Mouse (Mus musculus) MN1 (cell line): Measurements from ENCODE around the gene Lrig3.
A peak's percentile ranks its signal among the peaks of the same experiment; 100 is the strongest.

Source experiments
- DNase-seq: peaks from one replicate; pipeline ENCODE4 v3.0.0-alpha.2; 2016; ENCODE audit warnings: low spot score

The Lrig3 gene

DNA sequence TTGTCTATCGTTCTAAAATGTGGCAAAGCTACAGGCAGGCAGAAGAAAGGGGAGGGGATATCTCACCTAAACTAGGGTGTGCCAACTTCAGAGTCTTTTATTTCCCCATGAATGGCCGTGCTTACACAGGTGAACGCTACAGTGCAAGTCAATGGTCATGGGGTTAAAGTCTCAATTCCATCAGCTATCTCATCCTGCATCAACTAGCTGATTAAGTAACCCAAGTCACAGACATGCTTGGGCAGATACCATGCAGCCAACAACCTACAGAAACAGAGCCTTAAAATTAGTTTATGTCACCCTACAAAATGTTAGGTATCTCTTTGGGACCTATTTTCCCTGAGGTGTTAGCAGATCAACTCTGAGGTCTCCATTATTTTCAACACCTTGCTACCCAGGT lies 1.3 kb upstream of the Lrig3 start:
- DNase-seq = no peak

DNA sequence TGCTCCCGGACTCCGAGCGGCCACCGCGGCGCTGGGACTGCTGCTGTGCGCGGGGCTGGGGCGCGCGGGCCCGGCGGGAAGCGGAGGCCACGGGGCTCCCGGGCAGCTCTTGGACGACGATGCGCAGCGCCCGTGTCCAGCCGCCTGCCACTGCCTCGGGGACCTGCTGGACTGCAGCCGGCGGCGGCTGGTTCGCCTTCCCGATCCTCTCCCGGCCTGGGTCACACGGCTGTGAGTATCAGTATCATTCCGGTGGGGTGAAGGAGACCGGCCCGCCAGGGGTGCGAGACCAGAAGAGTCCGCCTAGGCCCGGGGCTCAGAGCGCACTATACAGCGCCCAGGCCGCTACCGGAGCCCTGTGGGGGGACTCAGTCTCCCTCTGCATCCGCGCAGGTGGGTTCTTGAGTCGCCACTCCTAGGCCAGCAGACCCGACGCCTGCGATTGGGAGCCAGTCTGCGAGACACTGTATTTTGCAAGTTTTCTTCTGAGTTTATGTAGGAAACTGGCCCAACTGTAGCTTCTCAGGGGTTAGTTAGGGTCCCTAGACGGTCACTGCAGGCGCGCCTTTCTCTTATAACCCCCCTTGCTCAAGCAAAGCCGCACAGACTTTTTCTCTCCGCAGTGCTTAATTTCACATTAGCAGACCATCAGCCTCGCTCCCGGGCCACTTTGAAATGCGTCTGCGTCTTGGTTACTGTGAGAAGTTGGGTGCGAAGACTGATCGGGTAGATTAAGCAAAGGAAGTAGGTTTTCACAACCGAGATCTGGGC lies 698 bp downstream of the Lrig3 start:
- DNase-seq = no peak

DNA sequence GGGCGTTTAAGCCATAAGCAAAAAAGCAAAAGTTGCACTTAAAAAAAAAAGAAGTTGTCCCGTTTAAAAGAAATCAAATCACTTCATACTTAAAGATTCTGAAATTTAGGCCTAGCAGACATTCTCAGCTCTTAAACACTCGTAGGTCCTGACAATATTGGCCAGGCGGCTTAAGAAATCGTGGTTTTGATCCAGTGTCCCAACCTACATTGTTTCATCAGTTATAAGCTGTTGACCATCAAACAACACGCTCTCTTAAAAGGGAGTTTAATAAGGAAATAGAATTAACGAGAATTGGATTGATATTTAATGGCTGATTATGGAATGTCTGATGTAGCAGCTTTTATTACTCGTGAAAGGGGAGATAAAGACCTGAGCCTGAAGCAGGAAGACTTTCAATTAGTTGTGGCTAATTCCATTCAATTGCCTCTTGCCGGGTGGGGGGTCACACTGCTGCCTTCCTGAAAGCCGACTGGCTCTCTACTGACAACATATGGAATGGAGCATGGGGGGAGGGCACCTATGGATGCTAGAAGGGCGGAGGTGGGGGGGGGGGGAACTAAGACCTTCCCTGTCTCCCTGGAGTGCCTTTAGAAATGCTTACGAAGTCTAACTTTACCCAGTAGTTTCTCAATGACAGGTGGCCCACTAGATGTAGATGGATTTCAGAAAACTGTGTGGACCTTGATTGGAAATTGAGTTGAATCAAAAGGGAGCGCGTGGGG lies 1.6 kb downstream of the Lrig3 start:
- DNase-seq = no peak

DNA sequence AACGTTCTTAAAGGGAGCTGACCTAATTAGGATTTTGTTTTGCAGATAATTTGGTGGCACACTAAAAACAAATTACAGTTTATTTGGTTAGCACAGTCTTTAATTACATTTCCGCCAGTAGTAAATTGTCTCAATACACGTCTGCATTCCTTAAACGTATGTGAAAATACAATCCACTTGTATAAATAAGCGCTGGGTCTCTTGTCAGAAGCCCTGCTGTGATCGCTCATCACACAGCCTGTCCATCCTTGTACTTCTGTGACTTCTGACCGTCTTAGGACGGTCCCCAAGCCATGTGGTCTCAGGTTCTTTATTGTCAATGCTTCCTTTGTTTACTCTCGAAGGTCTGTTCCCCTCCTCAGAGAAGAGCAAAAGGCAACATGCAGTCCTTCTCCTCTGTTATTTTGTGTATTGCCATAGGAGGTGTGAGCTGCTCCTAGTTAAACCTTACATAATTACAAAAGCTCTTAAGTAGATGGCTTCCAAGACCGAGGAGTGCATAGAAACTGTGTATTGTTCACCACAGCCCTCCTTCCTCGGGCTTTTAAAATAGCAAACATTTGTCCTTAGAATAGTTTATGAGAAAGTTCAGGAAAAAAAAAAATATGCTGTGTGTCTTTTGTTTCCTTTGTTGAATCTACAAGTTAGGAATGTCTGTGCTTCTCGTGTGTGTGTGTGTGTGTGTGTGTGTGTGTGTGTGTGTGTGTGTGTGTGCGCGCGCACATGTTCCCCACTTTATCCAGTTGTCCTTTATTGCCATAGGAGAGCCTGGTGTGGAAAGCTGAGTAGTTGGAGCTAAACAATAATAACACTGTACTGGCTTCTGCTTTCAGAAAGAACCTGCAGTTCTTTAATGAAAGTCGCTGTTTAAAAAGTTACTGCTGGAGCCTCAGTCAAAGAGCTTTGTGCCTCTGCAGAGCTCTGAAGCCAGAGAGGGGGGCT lies 2.5 kb downstream of the Lrig3 start:
- DNase-seq = no peak

DNA sequence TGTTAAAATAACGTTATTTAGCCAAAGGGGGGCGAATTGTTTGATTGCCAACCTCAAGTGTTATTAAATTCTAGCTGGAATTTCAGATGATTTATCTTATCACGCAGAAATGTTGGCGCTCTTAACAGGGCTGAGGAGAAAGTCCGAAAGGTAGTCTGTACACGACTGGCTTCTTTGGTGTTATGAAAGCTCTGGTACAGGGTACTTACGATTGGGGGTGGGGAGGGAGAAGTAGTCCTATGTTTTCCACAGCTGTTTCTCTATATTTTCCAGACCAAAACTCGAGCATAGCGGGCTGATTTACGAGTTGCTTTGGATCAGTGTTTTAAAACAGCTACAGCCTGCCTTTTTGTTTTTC lies 3.1 kb downstream of the Lrig3 start:
- DNase-seq = no peak

DNA sequence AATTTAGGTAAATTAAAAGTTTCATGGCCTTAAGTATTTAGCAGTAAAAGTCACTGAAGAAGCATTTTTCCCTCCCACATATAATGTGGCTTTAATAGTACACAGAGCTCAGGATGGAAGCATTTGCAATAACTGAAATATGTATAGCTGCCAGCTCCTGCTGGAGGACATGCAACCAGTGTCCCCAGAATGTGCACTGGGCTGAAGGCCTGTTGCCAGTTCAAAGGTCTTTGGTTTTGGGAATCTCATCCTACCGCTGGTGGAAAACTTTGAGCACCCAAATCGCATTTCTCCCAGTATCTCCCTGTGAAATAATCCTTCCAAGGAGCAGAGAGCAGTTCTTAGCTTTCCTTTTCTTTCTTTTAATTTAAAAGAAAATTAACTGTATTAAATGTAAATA lies 4.1 kb downstream of the Lrig3 start:
- no peak for DNase-seq

DNA sequence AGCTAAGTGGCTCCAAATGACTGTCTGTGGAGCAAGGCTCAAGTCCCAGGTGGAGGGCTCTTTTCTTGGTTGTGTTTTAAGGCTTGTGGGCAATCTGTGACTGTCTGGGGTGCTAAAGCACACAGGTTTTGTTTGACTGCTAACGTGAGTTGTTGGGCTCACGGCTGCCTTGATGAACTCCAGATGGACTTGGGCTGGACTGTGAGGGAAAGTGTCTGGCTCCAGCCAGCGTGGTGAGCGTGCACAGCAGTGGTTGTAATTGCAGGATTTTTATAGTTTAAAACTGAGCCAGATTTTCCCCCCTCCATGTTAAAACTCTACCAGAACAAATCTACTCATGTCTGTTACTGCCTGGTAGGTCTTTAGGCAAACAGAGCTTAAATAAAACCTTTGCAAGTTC lies 4.5 kb downstream of the Lrig3 start:
- no peak for DNase-seq

DNA sequence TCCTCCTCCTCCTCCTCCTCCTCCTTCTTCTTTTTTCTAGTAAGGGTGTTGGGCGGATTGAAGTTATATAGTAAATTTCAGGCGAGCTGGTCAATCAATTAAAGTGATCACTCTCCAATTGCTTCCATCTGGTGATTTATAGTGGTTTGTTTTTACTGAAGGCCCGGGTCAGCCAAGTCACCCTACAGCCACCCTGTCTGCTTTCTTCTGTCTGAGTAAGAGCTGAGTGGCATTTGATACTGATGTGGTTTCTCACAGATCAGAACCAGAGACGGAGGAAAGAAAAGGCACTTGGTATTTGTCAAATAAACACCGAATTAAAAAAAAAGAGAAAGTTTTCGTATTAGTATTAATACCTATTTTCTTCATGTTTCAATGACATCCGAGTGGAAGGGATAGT lies 7.8 kb downstream of the Lrig3 start:
- no peak for DNase-seq

DNA sequence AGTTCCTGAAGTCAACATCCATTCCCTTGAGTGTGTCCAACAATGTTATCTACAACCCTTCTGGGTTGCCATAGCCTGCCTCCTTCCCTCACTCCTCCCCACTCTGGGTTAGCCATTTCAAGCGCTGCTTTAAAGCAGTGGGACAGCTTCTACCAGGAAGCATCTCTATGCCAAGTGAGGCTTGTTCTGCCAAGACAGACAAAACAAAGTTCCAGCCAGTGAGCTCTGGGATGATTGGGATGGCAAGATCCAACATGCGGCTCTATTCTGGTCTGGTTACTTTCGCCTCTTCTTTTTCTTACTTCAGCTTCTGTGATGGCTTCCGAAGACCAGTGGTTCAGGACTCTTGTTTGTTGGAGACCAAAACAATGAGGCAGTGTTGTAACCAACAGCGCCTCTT lies 16.0 kb downstream of the Lrig3 start:
- no peak for DNase-seq

DNA sequence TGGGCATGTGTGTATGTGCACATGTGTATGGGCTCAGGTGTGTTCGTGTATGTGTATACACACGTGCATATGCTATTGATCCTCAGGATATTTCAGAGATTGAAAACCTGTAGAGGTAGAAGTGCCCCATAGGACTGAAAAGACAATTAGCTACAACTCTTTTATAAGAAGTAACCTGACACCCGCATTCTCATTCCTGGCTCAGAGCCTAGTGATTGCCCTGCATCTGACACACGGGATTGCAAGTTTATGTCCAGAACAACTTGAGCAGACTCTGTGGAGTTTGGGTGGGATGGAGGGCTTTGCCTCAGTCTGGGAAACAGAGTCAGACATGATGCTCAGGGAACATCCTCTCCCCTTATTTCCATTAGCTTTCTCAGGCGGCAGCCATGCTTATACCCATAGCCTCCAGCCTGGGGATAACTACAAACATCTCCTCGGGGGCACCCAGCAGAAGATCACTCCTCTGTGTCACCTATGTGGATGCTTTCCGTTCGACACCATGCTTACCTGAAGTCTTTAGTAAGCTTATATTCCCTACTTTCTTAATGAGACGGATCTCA lies 18.6 kb downstream of the Lrig3 start:
- DNase-seq = no peak

DNA sequence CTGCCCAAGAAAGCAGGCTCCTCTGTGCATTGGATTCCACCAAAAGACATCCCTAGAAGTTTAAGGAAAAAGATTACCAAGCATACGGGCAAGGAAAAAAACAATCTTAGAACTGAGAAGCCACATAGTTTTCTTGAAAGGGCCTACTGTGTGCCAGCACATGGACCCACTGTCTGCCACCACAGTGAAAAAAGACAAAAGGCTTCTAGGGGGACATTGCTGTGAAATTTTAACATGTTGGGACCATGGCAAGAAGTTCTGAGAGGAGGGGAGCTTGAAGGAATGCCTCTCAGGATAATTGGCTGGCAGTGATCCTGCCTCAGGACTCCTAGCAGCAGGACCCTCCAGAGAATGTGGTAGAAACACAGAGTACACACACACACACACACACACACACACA lies 19.8 kb downstream of the Lrig3 start:
- DNase-seq = no peak

DNA sequence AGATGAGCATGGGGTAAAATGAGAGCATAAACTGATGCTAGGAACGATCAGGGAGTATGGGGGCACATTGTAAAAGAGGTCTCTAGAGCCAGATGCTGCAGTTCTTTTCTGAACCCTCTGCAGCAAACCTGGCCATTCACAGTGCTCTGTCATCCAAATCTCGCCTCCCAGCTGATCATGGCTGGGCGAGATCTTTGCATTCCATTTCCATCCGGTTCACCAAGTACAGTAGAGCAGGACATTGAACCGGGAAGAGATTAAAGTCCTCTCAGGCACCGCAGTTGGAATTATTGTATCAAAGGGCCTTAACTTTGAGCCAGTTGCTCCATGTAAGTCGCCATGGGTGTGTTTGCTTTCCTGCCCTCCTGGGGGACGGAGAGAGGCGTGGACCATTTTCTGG lies 20.5 kb downstream of the Lrig3 start:
- no peak for DNase-seq

DNA sequence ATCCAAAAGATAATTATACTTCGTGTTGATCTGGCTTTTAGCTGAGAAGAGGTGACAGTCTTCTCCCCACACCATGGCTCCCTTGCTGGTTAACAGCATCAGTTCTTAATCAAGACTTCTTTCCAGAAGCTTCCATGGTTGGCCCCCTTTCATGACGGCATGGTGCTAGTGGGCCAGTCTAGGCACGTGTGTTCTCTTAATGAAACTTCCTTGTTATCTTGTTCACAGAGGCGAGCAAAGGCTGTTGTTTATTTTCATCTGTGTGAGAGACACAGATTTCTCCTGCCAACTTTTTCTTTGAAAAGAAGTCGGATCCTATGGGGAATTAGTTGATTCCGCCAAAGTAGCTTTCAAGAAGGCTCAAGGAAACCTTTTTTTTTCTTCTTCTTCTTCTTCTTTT lies 21.3 kb downstream of the Lrig3 start:
- DNase-seq = no peak

DNA sequence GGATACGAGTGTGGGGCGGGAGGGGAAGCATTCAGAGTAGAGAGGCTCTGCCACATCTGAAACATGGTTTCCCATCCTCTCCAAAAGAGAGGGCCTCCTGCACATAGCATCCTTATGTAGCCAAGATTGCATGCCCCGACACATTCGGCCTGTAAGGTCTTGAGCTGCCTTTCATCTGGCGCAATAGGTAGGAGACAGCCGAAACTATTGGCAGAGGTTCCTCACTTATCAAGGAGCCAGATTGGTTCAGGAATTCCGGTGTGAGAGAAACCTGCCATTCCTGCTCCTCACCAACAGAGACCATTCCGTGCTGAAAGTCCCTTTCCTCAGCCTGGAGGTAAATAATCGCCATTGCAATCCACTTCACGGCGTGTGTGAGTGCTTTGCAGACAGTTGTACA lies 22.1 kb downstream of the Lrig3 start:
- no peak for DNase-seq

DNA sequence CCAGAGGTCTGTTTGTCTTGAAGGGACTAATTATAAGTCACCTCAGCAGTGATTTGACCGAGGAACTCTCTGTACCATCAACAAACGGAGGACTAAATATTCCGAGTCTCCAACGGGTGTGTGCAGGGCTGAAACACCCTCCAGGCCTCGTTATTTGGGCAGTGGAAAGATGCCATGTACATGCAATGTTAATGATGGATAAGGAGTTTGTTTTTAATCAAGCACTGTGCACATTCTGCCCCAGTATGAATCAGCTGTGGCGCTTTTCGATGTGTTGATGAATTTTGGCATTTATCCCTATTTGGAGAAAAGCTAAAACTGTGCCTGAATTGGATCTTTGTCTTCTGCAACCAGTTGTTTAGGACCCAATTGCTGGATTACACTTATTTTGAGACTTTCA lies 23.9 kb downstream of the Lrig3 start:
- no peak for DNase-seq

DNA sequence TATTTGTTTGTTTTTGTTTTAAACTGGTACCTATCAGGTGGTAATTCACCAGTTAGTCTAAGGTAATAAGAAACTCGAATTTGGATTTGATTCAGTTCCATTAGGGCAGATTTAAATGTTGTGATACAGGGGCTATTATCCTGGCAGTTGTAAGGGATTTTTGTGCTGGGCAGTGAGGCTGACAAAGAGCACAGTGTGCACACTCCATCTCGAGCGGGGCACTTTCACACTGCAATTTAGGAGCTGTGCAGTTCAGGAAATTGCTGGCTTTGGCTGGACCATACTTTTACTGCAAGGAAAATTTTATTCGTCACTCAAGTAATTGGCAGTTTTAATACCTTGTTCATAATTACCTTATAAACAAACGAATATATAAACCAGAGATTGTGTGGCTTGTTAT lies 24.4 kb downstream of the Lrig3 start:
- DNase-seq = no peak

DNA sequence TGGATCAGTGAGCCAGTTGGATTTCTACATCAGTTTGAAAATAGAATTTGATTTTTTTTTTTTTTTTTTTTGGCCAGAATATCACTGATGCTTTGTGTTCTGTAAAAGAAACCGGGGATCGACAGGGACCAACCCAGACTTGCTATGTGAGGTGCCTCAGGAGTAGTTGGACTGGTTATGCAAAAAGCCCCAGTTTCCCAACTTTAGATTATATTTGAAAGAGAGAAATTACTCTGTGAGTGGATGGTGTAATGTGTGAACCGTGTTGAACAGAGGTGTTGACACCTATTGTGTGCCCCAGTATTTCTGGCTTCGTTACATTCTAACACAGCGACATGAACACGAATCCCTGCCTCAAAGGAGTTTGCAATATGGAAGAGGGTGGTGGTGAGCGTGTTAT lies 25.9 kb downstream of the Lrig3 start:
- DNase-seq = no peak

DNA sequence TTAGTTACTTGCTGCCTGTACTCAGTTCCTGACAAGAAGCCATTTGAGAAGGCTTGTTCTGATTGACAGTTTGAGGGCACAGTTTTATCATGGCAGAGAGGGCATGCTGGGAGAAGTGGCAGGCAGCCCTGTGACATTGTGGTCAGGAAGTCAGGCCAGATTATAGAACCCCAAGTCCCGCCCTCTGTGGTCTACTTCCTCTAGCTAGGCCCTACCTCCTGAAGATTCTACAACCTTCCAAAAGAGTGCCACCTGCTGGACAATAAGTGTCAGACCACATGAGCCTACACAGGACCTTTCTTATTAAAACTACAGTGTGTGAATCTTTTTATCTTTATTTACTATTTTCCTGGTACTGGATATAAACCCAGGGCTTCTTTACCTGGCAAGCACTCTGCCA lies 28.9 kb downstream of the Lrig3 start:
- DNase-seq = peak; percentile 23

DNA sequence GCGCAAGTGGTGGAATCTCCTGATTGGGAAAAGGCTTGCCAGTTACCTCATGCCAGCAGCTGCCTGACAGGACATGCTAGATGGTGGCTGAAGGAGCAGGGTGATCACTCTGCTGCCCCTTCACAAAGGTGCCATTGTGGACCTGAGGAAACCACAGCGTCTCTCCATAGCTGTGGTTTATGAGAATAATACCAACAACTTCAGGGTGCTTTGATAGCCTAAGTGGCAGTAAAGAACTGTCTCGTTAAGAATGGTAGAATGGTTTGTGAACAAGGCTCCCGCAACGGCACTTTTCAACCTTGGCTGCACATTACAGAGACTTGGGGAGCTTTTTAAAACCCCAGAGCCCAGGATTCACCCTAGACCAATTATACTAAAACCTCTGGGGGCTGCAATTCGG lies 29.7 kb downstream of the Lrig3 start:
- no peak for DNase-seq

DNA sequence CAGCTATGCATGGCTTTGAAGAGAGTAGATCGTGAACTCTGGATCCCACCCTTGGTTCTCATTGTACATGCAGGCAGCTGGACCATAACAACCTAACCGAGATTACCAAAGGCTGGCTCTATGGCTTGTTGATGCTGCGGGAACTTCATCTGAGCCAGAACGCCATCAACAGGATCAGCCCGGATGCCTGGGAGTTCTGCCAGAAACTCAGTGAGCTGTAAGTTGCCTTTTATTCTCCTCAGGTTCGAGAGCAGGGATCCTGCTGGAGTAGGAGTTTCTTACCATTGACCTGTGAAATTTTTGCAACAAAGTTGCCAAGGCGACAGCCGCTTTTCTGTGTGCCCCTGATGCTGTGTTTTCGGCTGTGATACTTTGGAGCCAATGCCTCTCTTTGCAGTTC lies 31.0 kb downstream of the Lrig3 start:
- DNase-seq = no peak

DNA sequence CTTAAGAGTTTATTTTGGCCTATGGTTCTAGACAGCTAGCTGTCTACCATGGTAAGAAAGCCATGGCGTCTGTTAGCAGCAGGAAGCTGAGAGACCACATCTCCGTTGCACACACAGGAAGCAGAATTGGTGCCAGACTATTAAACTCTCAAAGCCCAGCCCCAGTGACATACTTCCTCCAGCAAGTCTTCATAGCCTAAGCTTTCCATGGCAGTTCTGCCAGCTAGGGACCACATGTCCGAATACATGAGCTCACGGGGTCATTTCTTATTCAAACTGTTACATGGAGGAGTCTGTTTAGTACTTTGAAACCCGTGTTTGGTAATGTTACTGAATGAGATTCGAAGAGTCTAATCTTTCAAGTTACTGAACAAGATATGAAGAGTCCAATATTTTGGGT lies 33.6 kb downstream of the Lrig3 start:
- DNase-seq = no peak

DNA sequence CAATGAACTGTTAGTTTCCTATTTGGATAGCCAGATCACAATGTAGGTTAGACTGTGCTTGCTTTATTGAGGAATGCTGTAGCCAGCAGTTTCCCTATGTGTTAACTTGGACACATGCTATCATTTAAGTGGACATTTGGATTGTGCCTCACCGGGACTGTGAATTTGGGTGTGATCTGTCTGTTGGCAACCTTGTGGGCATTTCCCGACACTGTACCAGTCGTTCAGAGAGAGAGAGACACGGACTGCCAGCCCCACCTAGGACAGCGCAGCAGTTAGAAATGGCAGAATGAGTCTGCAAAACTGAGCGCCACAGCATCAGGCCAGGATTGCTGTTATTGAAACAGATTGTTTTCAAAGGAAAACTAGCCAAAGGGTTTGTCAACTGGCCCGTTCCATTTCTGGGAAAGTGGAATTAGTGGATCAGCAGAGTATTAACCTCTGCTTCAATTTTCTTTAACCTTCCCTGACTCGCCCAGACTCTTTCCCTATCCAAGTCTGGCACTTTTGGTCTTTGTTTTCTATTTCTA lies 35.0 kb downstream of the Lrig3 start:
- DNase-seq = no peak
